Mouse (Mus musculus) frontal cortex, postnatal 25 days (tissue): ENCODE measurements around the gene Tada3.
"Not testable (repeated sequence)": the region's sequence is repeated elsewhere in the genome, so short reads cannot be mapped to it uniquely, and the experiment has no call there.

ENCODE experiments used
- DNase-seq, 2 experiments: peaks; one replicate each; pipeline ENCODE4 v3.0.0; 2022; ENCODE audit warnings: low spot score in 2 of 2

The Tada3 gene

DNA sequence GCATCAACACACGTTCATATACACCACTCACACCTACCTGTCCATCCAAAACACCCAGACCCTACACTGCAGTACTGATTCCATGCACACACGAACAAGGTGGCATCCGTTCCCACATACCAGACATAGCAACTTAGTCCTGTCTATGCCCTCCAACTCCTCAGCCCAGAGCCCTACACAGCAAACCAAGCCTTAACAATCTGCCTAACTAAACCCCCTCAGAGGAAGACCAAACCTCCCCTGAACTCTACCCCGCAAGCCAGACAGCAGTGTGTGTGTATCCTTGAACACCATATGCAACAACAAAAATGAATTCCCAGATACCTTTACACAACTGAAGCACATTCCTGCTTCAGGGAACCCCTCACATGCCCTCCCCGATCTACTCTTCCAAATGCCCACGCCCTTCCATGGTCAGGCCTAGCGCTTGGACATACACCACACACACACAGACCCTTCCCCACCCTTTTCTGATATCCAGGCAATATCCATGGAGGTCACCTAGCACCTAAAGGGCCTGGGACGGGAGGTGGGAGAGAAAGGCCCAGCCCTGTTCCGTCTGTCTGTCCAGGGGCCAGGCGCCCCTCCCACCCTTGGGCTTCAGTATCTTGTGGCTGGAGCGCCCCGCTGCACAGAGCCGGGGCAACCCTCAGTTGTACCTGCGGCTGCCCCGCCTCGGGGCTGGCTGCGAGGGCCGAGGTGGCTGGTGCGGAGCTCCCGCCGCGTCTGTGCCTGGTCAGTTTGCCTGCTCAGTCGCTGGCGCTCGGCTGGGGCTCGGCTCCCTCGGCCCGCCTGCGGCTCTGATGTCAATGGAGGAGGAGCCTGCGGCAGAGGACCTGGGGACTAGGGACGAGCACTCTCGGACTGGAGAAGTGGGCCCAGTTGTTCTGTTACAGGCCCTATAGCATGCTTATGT lies 34.2 kb downstream of the Tada3 start, which contains the start of gene Camk1:
TSS of gene Camk1 (minus strand) at position 808 of the 916 bp plus-strand sequence.
- peak; percentile 50 to 60 for DNase-seq

DNA sequence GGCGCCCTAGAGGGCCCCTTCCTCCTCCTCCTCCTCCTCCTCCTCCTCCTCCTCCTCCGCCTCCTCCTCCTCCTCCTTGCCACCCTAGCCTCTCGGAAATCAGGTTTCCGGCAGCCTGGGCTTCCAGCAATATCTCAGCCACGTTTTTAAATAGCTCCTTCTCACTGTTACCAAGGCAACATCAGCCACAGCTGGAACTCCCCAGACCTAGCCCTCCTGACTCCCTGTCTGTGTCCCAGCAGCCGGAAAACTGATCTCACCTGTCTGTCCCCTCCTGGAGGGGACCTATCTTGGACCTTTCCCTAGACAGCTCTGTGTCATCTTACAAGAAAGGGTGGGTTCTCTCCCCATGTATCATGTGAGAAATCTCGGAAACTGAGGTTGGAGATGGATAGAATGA lies 35.4 kb downstream of the Tada3 start:
- no peak for DNase-seq

DNA sequence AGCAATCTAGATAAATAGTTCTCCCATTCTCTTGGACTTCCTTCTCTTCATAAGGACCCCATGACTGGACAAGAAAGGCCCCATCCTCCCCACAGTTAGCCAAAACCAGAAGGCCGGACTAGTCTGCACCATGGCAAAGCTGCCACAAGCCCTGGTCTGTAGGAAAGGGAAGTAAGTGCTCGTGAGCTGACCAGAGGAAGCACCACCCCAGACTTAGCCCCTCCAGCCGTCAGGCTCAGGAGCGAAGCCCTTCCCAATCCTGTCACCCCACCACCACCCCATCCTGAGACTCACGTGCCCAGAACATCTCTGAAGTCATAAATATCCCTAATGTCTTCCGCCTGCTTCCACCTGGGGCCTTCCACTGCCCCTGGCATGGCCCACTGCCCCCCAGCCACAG lies 36.1 kb downstream of the Tada3 start:
- no peak for DNase-seq

DNA sequence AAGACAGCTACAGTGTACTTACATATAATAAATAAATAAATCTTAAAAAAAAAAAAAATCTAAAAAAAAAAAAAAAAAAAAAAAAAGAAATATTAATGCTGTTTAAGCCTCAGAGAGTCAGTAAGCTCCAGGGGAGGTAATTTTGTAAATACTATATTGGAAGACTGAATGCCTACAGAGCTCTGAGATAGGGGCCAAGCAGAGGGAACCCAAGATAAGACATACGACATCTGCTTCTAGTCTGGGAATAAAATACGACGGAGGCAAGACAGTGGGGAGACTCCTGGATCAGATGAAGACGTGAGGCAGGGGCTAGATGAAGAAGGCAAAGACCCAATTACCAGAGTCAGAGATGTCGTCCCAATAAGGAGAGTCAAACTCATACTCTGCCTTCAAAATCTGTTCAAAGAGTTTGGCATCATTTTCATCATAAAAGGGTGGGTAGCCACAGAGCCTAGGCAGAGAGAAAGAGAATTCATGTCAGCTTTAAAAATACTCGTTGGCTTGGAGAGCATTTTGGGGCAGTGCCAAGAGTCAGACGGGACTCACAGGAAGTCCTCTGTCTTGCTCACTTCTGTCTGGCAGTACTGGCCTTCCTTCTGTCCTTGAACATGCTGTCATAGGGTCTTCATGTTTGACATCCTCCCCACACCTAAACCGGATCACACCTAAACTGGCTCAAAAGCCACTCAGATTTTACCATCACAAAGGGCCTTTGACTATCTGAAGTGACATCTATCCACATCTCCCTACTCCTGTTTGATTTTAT lies 40.6 kb downstream of the Tada3 start:
- no peak for DNase-seq

DNA sequence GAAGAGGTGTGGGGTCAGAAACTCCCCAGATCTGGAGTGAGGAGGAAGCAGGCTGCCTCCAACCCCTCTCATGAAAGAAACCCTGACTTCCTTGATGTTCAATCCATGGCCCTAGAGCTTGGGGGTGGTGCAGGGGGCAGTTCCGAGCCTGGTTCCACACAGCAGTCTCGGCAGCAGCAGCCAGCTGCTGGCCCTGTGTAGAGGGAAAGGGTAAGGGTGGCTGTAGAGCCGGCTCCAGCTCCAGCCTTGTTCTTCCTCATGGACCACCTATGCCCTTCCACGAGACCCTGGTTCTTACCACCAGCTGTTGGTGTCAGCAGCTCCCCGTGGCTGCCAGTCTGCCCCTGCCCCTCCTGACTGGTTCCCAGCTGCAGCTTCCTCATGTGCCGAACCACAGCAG lies 43.5 kb downstream of the Tada3 start:
- DNase-seq, result no peak

DNA sequence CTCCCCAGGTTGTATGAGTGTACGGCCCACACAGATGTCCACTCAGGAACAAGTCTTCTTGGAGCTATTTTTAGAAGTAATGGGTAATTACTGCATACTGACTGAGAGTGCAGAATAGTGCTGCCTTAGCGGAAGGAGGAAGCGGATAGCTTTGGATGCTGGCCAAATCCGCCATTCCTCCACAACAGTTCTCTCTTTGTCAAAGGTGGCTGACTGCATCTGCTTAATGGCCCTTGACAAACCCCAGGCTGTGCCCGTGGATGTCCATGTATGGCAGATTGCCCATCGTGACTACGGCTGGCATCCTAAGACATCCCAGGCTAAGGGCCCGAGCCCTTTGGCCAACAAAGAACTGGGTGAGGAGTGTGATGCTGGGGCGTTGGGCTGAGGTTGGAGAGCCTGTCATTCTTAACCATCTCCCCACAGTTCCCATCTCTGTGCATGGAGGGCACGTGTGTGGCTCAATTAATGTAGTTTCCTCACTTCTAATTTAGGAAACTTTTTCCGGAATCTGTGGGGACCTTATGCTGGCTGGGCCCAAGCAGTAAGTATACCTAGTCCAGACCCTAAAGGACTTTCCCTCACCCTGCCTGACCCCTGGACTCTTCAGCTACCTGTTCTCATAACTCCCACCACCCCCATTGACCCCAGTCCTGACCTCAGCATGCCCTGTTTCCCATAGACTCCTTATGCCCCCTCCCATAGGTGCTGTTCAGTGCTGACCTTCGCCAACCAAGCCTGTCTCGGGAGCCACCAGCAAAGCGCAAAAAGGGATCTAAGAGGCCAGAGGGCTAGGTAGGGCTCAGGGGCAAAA lies 44.3 kb downstream of the Tada3 start:
- DNase-seq, result peak in 1 of 2 experiments; percentile 56

DNA sequence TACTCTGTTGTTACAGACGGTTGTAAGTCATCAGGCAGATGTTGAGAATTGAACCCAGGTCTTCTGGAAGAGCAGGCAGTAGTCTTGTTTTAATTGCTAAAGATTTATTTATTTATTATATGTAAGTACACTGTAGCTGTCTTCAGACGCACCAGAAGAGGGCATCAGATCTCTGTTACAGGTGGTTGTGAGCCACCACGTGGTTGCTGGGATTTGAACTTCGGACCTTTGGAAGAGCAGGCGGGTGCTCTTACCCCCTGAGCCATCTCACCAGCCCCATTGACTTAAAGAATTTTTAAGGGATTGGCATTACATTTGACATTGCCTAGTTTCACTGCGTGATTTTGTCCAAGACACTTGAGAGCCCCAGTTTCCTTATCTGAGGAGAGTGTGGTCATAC lies 44.9 kb downstream of the Tada3 start:
- DNase-seq, result not testable (repeated sequence)

DNA sequence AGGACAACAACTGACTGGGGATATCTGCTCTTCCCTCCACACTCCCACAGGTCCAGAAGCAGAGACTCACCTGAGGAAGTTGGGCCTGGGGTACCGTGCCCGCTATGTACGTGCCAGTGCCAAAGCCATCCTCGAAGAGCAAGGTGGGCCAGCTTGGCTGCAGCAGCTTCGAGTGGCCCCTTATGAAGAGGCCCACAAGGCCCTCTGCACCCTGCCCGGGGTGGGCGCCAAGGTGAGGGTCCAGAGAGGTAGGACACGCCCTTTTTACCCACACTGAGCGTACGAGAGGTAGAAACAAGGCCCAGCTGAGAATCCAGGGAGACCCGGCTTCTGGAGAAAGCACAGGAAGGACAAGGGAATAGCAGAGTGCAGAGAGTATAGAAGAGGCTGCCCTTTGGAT lies 46.0 kb downstream of the Tada3 start:
- DNase-seq, result no peak

DNA sequence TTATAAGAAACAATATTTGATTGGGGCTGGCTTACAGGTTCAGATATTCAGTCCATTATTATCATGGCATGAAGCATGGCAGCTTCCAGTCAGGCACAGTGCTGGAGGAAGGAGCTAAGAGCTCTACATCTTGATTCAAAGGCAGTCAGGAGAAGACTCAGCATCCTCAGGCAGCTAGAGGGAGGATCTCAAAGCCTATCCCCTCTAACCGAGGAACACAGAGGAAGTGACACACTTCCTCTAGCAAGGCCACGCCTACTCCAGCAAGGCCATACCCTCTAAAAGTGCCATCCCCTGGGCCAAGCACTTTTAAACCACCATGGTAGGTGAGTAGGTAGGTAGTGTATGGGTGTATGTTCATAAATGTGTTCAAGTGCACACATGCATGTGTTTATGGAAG lies 47.1 kb downstream of the Tada3 start:
- no peak for DNase-seq

DNA sequence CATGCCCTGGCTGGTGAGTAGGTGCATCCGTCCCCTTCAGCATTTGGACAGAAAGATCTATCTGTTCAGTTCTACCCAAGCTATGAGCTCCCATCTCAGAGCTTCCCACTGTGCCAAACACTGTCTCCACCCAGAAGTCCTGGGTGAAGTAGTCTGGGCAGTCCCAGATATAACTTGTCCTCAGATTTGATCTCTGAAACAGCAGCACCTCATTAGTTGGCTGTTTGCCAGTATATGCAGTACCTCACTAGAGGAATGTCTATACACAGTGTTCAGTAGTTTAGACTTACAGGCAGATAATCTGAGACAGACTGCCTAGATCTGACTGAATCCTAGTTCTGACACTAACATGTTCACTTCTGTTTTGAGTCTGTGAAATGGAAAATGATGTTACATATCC lies 48.3 kb downstream of the Tada3 start:
- no peak for DNase-seq

DNA sequence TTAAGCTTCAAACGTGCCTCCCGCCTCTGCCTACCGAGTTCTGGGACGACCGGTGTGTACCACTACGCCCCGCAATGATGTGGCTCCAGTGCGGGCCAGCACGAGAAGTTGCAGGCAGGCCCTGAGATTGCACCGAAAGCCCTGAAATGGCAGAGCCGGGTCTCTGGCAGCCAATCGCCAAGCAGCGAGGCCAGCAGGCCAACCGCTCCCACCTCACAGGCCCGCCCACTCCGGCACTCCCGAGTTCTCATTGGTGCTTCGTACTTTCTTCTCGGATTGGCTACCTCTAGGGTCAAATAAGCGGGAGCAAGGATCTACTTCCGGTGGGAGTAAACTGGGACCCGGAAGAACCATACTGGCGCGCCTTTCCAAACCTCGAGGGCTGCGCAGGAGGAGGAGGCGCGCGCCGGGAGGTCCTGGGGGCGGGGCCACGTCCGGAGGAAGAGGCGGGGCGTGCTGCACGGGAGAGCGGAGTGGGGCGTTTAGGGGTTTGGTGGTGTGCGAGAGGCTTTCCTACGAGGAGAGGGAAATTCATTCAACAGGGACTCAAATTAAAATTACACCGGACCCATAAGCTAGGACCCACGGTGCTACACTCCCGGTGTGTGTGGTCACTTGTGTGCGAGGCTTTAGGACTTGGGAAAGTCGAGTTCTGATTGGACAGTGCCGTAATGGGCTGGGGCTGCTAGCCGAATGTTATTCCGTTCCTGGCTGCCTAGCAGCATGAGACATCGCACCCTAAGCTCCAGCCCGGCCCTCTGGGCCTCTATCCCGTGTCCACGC lies 51.0 kb downstream of the Tada3 start, which contains the start of gene Ogg1:
TSS of gene Ogg1 (plus strand) at position 440 of the 783 bp plus-strand sequence.
- peak; percentile 89 to 97 for DNase-seq
